Mouse (Mus musculus): ENCODE data around the gene 4930539E08Rik.

DNA sequence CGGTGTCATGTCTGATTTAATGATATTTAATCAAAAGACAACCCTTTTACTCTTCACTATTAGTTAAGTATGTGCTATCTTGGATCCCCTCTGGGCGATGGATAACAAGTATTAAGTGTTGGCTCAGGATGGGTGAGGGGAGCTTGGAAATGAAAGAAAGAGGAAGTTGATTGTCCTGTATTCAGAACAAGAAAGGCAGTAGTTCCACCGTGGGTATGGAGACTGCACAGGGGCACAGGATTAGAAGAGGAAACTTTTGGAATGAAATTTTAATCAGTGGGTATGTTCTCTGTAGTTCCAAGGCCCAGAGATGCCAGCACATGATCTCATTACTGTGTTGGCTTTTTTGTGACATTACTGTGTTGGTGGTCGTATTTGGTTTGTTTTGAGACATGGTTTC is 35.6 kb upstream of the 4930539E08Rik start:
- TF ChIP-seq CTCF (IDR thresholded peaks at IDR 0.05; ENCODE audit: control insufficient read depth, insufficient read depth, insufficient replicate concordance, low read depth, low read length) (no peak), POLR2A (IDR thresholded peaks at IDR 0.05; ENCODE audit: control insufficient read depth, low read depth, low read length) (no peak)

Data from testis, adult 2 months (tissue).